Mouse (Mus musculus): ENCODE measurements at regions not wholly inside any gene's neighbourhood (a gene's known extent, or its start where the extent isn't known, plus 50 kb on each side); places are given as distances from the start of the nearest gene placed in this dataset.

DNA sequence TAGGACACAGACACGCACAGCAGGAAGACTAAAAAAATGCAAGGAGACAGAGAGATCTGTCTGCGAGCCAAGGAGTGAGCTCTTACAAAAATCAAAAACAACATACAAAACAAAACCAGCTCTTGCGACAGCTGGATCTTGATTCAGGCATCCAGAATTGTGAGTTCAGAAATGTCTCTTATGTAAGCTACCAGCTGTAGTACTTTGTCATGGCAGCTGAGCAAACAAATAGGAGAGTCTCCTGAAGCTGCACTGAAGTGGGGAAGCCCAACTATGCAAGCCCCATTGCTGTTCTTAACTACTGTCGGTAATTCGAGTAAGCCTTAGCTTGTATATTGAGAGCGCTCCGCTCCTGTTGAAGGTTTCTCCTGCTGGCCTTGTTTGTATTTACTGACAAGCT lies 856.8 kb upstream of the Car8 start:
- no peak for TF ChIP-seq GATA1 (IDR thresholded peaks at IDR 0.05; ENCODE audit: borderline replicate concordance, low read length)
- no peak for TF ChIP-seq FLI1 (IDR thresholded peaks at IDR 0.05; ENCODE audit: low read length)

Measured in megakaryocyte, embryonic 14.5 days (primary cell).